Mouse (Mus musculus): ENCODE data around the gene Gm10318.

GRCm38 (mm10) chr10:77804095-77804494 is 48.6 kb upstream of the Gm10318 start:
- TF ChIP-seq SRF (IDR thresholded peaks at IDR 0.05; ENCODE audit: control insufficient read depth, insufficient read length, low read depth) (no peak), POLR2A (IDR thresholded peaks at IDR 0.05; ENCODE audit: insufficient read length, low read depth) (no peak), MYOG (IDR thresholded peaks at IDR 0.05; ENCODE audit: control insufficient read depth in 1 of 3, insufficient read depth in 1 of 3, insufficient read length in 2 of 3, low read depth in 2 of 3) (no peak), TCF12 (IDR thresholded peaks at IDR 0.05; ENCODE audit: insufficient read depth, poor library complexity, severe bottlenecking) (no peak), MAX (IDR thresholded peaks at IDR 0.05; ENCODE audit: low read depth) (no peak), POLR2AphosphoS2 (IDR thresholded peaks at IDR 0.05; ENCODE audit: insufficient read length, low read depth) (no peak), MYOD1 (IDR thresholded peaks at IDR 0.05; ENCODE audit: control insufficient read depth in 1 of 3, insufficient read length in 2 of 3, low read depth in 2 of 3) (no peak), USF1 (IDR thresholded peaks at IDR 0.05; ENCODE audit: low read depth) (no peak), TCF3 (IDR thresholded peaks at IDR 0.05; ENCODE audit: insufficient read length, low read depth) (no peak)
